Mouse (Mus musculus): ENCODE results near the gene Gba. TPM values are rescaled to one million over a fixed set of nuclear protein-coding genes. Genes with fewer than 3 reads are reported as not detected.
"Not testable (repeated sequence)": the region's sequence is repeated elsewhere in the genome, so short reads cannot be mapped to it uniquely, and the experiment has no call there.

Gba gene
- polyA plus RNA-seq (2015; fragmentation: Nextera tagmentation; extraction: Ambion mirVana) = 41.4 and 44.0 TPM in 2 replicates

GRCm38 (mm10) chr3:89202253-89203141, at the start of gene Gba:
Gba (plus strand) TSS chr3:89202928.
- Histone ChIP-seq H3K27ac (no peak within 1 kb of the TSS), H3K4me1 (peaks cover 11% of the 10 kb centered on the region), H3K9me3 (replicated peaks) (no peaks in the 10 kb centered on the region), H3K27me3 (no peaks in the 10 kb centered on the region), H3K4me2 (peak within 1 kb of the TSS; percentile 76), H3K9ac (peak within 1 kb of the TSS; percentile 36), H3K4me3 (replicated peaks) (peak within 1 kb of the TSS; percentile 51), H3K36me3 (peaks cover 30% of the 10 kb centered on the region)
- ATAC-seq (replicated peaks; ENCODE audit: low FRiP score) = peak; percentile 76
- WGBS = 25% methylated on average over 13 of the region's 13 CpGs

- Histone ChIP-seq H3K27me3 (peaks cover 28% of the 10 kb centered on the region), H3K4me2 (no peak overlapping the region), H3K4me3 (replicated peaks) (no peak overlapping the region), H3K36me3 (no peaks in the 10 kb centered on the region), H3K27ac (no peak overlapping the region), H3K9me3 (replicated peaks) (no peaks in the 10 kb centered on the region), H3K4me1 (peaks cover 16% of the 10 kb centered on the region), H3K9ac (no peak overlapping the region)
- WGBS = 88% methylated on average over 8 of the region's 8 CpGs
- no peak for ATAC-seq (replicated peaks; ENCODE audit: low FRiP score)
Measured at GRCm38 (mm10) chr3:89156951-89157350, 45.8 kb upstream of the Gba start.

- no peak overlapping the region for H3K4me2 ChIP-seq
Measured at GRCm38 (mm10) chr3:89158651-89159050, 44.1 kb upstream of the Gba start.

GRCm38 (mm10) chr3:89159211-89159610, 43.5 kb upstream of the Gba start:
- Histone ChIP-seq H3K4me3 (replicated peaks) (peak overlapping the region; percentile 63), H3K9ac (no peak overlapping the region), H3K9me3 (replicated peaks) (no peaks in the 10 kb centered on the region), H3K36me3 (no peaks in the 10 kb centered on the region), H3K27me3 (peaks cover 18% of the 10 kb centered on the region), H3K4me1 (peaks cover 23% of the 10 kb centered on the region), H3K27ac (no peak overlapping the region), H3K4me2 (peak overlapping the region; percentile 100)
- ATAC-seq (replicated peaks; ENCODE audit: low FRiP score) = no peak
- 2% methylated on average over 13 of the region's 13 CpGs for WGBS

More at GRCm38 (mm10) chr3:89158651-89159050, 44.1 kb upstream of the Gba start:
- Histone ChIP-seq H3K27ac (no peak overlapping the region), H3K27me3 (peaks cover 18% of the 10 kb centered on the region), H3K36me3 (no peaks in the 10 kb centered on the region), H3K9me3 (replicated peaks) (no peaks in the 10 kb centered on the region), H3K4me3 (replicated peaks) (no peak overlapping the region), H3K9ac (no peak overlapping the region), H3K4me1 (peaks cover 17% of the 10 kb centered on the region)
- ATAC-seq (replicated peaks; ENCODE audit: low FRiP score) = no peak
- 20% methylated on average over 7 of the region's 7 CpGs for WGBS

- under 1% methylated on average over 66 of the region's 66 CpGs for WGBS
- ATAC-seq (replicated peaks; ENCODE audit: low FRiP score) = peak; percentile 63
- peaks cover 25% of the 10 kb centered on the region for H3K4me1 ChIP-seq
- H3K4me3 ChIP-seq (replicated peaks) = peak within 1 kb of the TSS; percentile 63
- peak within 1 kb of the TSS; percentile 100 for H3K4me2 ChIP-seq
- peak within 1 kb of the TSS; percentile 46 for H3K9ac ChIP-seq
- peaks cover 17% of the 10 kb centered on the region for H3K27me3 ChIP-seq
- H3K36me3 ChIP-seq = no peaks in the 10 kb centered on the region
- no peak within 1 kb of the TSS for H3K27ac ChIP-seq
- no peaks in the 10 kb centered on the region for H3K9me3 ChIP-seq (replicated peaks)
Measured at GRCm38 (mm10) chr3:89159616-89160344, 42.9 kb upstream of the Gba start, which contains the start of gene Hcn3. Hcn3 (minus strand) TSS chr3:89160196.

GRCm38 (mm10) chr3:89161207-89161606, 41.5 kb upstream of the Gba start:
- H3K4me1 ChIP-seq = peaks cover 34% of the 10 kb centered on the region
- H3K36me3 ChIP-seq; H3K27ac ChIP-seq; H3K4me3 ChIP-seq (replicated peaks); ATAC-seq (replicated peaks; ENCODE audit: low FRiP score); H3K9me3 ChIP-seq (replicated peaks); H3K4me2 ChIP-seq; H3K9ac ChIP-seq: not testable (repeated sequence)
- peaks cover 15% of the 10 kb centered on the region for H3K27me3 ChIP-seq

DNA sequence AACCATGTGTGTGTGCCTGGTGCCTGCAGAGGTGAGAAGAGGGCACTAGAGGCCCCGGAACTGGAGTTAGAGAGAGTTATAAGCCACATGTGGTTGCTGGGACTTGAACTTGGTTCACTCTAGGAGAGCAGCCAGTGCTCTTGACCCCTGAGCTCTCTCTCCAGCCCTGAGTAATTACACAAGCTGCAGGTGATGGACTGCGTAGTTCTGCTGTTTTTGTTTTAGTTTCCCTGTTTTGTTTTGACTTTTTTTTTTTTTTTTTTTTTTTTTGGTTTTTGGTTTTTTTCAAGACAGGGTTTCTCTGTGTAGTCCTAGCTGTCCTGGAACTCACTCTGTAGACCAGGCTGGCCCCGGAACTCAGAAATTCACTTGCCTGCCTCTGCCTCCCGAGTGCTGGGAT, 40.9 kb upstream of the Gba start:
- H3K9ac ChIP-seq = no peak overlapping the region
- no peak overlapping the region for H3K27ac ChIP-seq
- no peak overlapping the region for H3K4me2 ChIP-seq
- H3K4me1 ChIP-seq = peaks cover 39% of the 10 kb centered on the region
- H3K36me3 ChIP-seq = peaks cover 2% of the 10 kb centered on the region
- no peak overlapping the region for H3K4me3 ChIP-seq (replicated peaks)
- ATAC-seq (replicated peaks; ENCODE audit: low FRiP score) = no peak
- peaks cover 15% of the 10 kb centered on the region for H3K27me3 ChIP-seq
- 81% methylated on average over 4 of the region's 4 CpGs for WGBS
- H3K9me3 ChIP-seq (replicated peaks) = no peaks in the 10 kb centered on the region

DNA sequence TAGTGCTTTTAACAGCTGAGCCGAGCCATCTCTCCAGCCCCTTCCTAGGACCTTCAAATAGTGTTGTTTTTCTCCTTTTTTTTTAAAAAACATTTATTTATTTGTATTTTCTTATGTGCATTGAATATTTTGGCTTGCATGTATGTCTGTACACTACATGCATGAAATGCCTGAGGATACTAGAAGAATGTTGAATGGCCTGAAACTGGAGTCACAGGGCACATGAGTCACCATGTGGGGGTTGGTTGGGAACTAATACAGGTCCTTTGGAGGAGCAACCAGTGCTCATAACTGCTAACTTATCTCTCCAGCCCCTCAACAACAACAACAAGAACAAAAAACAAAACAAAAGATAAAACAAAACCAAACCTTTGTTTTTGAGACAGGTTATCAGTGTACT, 39.6 kb upstream of the Gba start:
- no peak overlapping the region for H3K4me2 ChIP-seq
- H3K4me3 ChIP-seq (replicated peaks) = no peak overlapping the region
- no peak overlapping the region for H3K9ac ChIP-seq
- no peak for ATAC-seq (replicated peaks; ENCODE audit: low FRiP score)
- 64% methylated on average over 1 of the region's 1 CpGs for WGBS
- no peak overlapping the region for H3K27ac ChIP-seq
- peaks cover 14% of the 10 kb centered on the region for H3K36me3 ChIP-seq
- H3K27me3 ChIP-seq = peaks cover 13% of the 10 kb centered on the region
- peaks cover 43% of the 10 kb centered on the region for H3K4me1 ChIP-seq
- H3K9me3 ChIP-seq (replicated peaks) = no peaks in the 10 kb centered on the region

- Histone ChIP-seq H3K4me3 (replicated peaks) (peak overlapping the region; percentile 92), H3K27ac (peak overlapping the region; percentile 99), H3K9me3 (replicated peaks) (no peaks in the 10 kb centered on the region), H3K36me3 (peaks cover 21% of the 10 kb centered on the region), H3K27me3 (peaks cover 7% of the 10 kb centered on the region), H3K4me2 (peak overlapping the region; percentile 72), H3K9ac (peak overlapping the region; percentile 95), H3K4me1 (peaks cover 43% of the 10 kb centered on the region)
- WGBS = 77% methylated on average over 5 of the region's 5 CpGs
- ATAC-seq (replicated peaks; ENCODE audit: low FRiP score) = no peak
Measured at GRCm38 (mm10) chr3:89163643-89164245, 39.0 kb upstream of the Gba start.

DNA sequence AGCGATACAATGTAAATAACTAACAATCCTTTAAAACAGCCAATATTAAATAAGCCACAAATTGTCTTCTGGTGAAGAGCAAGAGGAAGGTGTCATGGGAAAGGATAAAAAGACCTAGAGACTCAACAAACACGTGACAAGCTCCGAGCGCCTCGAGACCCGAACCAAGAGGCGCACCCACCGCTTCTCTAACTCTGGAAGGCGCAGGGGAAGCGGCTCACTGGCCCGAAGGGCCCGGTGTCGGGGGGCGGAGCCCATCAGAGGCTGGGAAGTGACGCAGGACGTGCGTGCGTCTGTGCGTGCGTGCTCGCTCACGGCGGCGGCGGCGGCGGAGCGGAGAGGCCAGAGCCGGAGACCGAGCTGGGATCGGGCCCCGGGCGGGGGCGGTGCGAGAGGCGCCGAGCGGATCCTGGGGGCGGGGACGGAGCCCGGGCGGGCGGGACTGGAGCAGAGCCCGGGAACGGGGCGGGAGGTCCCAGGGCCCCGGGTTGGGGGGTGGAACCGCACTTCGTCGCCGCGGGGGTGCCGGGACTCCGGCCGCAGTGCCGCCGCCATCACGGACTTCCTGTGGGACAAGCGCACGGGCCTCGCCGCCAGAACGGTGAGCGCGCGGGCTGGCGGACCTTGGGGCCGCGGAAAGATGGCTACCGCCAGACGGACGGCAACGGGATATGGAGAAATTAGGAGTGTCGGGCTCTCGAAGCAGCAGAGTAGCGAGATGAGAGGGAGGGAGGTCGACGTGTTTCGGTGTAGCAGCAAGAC, 38.0 kb upstream of the Gba start, which contains the start of gene Clk2:
Gene Clk2 (plus strand): TSS at position 290 of the 762 bp plus-strand sequence.
- H3K9ac ChIP-seq = peak within 1 kb of the TSS; percentile 95
- H3K27ac ChIP-seq = peak within 1 kb of the TSS; percentile 99
- H3K4me1 ChIP-seq = peaks cover 34% of the 10 kb centered on the region
- peaks cover 30% of the 10 kb centered on the region for H3K36me3 ChIP-seq
- under 1% methylated on average over 59 of the region's 79 CpGs for WGBS
- peak; percentile 97 for ATAC-seq (replicated peaks; ENCODE audit: low FRiP score)
- H3K27me3 ChIP-seq = no peaks in the 10 kb centered on the region
- peak within 1 kb of the TSS; percentile 72 for H3K4me2 ChIP-seq
- no peaks in the 10 kb centered on the region for H3K9me3 ChIP-seq (replicated peaks)
- peak within 1 kb of the TSS; percentile 92 for H3K4me3 ChIP-seq (replicated peaks)

DNA sequence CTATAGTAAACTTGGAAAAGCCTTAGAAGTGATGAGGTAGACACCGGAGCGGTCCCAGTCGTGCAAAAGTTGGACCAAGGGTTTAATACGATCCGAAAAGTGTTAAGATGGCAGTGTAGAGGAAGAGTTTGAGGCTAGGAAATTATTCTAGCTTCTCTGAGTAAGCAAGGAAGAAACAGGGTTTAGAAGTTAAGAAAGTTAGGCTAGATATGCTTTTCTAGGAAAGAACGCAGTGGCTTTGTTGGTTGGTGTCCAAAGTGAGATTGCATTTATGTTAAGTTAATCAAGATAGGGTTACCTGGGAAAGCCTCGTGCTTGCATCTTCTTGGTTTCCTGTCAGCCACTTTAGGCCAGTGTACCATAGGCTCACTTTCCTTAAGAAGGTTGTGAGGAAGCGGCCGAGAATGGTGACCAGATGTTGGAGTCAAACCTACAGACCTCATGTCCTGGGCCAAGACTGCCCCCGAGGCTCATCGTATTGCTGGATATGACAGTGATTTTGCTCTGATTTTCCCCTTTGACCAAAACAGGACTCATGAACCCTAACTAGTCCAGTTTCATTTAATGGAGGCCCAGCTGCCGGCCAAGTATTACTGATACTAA, 37.4 kb upstream of the Gba start:
- no peak for ATAC-seq (replicated peaks; ENCODE audit: low FRiP score)
- peak overlapping the region; percentile 72 for H3K4me2 ChIP-seq
- 16% methylated on average over 12 of the region's 12 CpGs for WGBS
- H3K27ac ChIP-seq = peak overlapping the region; percentile 99
- peaks cover 37% of the 10 kb centered on the region for H3K36me3 ChIP-seq
- H3K9me3 ChIP-seq (replicated peaks) = no peaks in the 10 kb centered on the region
- no peaks in the 10 kb centered on the region for H3K27me3 ChIP-seq
- peak overlapping the region; percentile 92 for H3K4me3 ChIP-seq (replicated peaks)
- H3K9ac ChIP-seq = peak overlapping the region; percentile 95
- H3K4me1 ChIP-seq = peaks cover 28% of the 10 kb centered on the region
